Mouse (Mus musculus): ENCODE measurements around the gene Tcf3. TPM values are rescaled to one million over a fixed set of nuclear protein-coding genes. Genes with fewer than 3 reads are reported as not detected.
A peak's percentile ranks its signal among the peaks of the same experiment; 100 is the strongest.

The Tcf3 gene
- polyA plus RNA-seq (2016; fragmentation: Nextera tagmentation; extraction: Ambion mirVana): 251 and 258 TPM in 2 replicates

GRCm38 (mm10) chr10:80433513-80434232, at the start of gene Tcf3:
Tcf3 (minus strand) TSS chr10:80433647.
- Histone ChIP-seq H3K27me3 (peaks cover 5% of the 10 kb centered on the region; the same call in 1 of the 2 replicates), H3K27ac (peak within 1 kb of the TSS; percentile 94), H3K36me3 (peaks cover 25% of the 10 kb centered on the region), H3K4me2 (replicated peaks) (peak within 1 kb of the TSS; percentile 94), H3K9ac (peak within 1 kb of the TSS; percentile 100), H3K4me1 (peaks cover 8% of the 10 kb centered on the region), H3K9me3 (no peaks in the 10 kb centered on the region), H3K4me3 (peak within 1 kb of the TSS; percentile 94)
- WGBS: under 1% methylated on average over 59 of the region's 61 CpGs
- ATAC-seq (ENCODE audit: insufficient number of reproducible peaks, insufficient read depth, low FRiP score, low TSS enrichment): peak; percentile 91

- Histone ChIP-seq H3K36me3 (no peaks in the 10 kb centered on the region), H3K4me2 (replicated peaks) (no peak overlapping the region), H3K9ac (0 out of 2 replicates have a peak overlapping the region, but pooled peaks have one; percentile 15), H3K4me3 (no peak overlapping the region), H3K27me3 (peaks cover 69% of the 10 kb centered on the region), H3K4me1 (no peaks in the 10 kb centered on the region), H3K9me3 (no peaks in the 10 kb centered on the region), H3K27ac (no peak overlapping the region)
- ATAC-seq (ENCODE audit: insufficient number of reproducible peaks, insufficient read depth, low FRiP score, low TSS enrichment): no peak
- WGBS: 19% methylated on average over 5 of the region's 5 CpGs
These were observed 47.6 kb upstream of the Tcf3 start for GRCm38 (mm10) chr10:80481002-80481401.

GRCm38 (mm10) chr10:80478531-80478930, 45.1 kb upstream of the Tcf3 start:
- Histone ChIP-seq H3K4me3 (no peak overlapping the region), H3K27me3 (peaks cover 44% of the 10 kb centered on the region), H3K9me3 (no peaks in the 10 kb centered on the region), H3K9ac (no peak overlapping the region), H3K36me3 (no peaks in the 10 kb centered on the region), H3K27ac (no peak overlapping the region), H3K4me2 (replicated peaks) (no peak overlapping the region), H3K4me1 (peaks cover 6% of the 10 kb centered on the region; the same call in 1 of the 2 replicates)
- ATAC-seq (ENCODE audit: insufficient number of reproducible peaks, insufficient read depth, low FRiP score, low TSS enrichment): no peak
- WGBS: 74% methylated on average over 5 of the region's 5 CpGs

- peaks cover 6% of the 10 kb centered on the region; the same call in 1 of the 2 replicates for H3K4me1 ChIP-seq
- no peaks in the 10 kb centered on the region for H3K36me3 ChIP-seq
- peak; percentile 77 for ATAC-seq (ENCODE audit: insufficient number of reproducible peaks, insufficient read depth, low FRiP score, low TSS enrichment)
- H3K27ac ChIP-seq: peak overlapping the region; percentile 52; the same call in 1 of the 2 replicates
- H3K27me3 ChIP-seq: peaks cover 45% of the 10 kb centered on the region
- H3K9ac ChIP-seq: peak overlapping the region; percentile 51
- peak overlapping the region; percentile 56 for H3K4me3 ChIP-seq
- peak overlapping the region; percentile 68 for H3K4me2 ChIP-seq (replicated peaks)
- H3K9me3 ChIP-seq: no peaks in the 10 kb centered on the region
- WGBS: under 1% methylated on average over 58 of the region's 58 CpGs
These were observed 42.0 kb upstream of the Tcf3 start for GRCm38 (mm10) chr10:80475290-80475959.

- no peaks in the 10 kb centered on the region for H3K36me3 ChIP-seq
- no peaks in the 10 kb centered on the region for H3K9me3 ChIP-seq
- no peak overlapping the region for H3K4me3 ChIP-seq
- no peak overlapping the region for H3K9ac ChIP-seq
- 0 out of 2 replicates have a peak overlapping the region, but pooled peaks have one; percentile 27 for H3K4me2 ChIP-seq (replicated peaks)
- 52% methylated on average over 5 of the region's 5 CpGs for WGBS
- H3K4me1 ChIP-seq: no peaks in the 10 kb centered on the region
- H3K27me3 ChIP-seq: peaks cover 20% of the 10 kb centered on the region
- no peak for ATAC-seq (ENCODE audit: insufficient number of reproducible peaks, insufficient read depth, low FRiP score, low TSS enrichment)
- H3K27ac ChIP-seq: no peak overlapping the region
These were observed 31.6 kb upstream of the Tcf3 start for GRCm38 (mm10) chr10:80465066-80465465.

- Histone ChIP-seq H3K4me2 (replicated peaks) (peak overlapping the region; percentile 27), H3K9me3 (no peaks in the 10 kb centered on the region), H3K9ac (0 out of 2 replicates have a peak overlapping the region, but pooled peaks have one; percentile 17), H3K27me3 (peaks cover 16% of the 10 kb centered on the region), H3K36me3 (no peaks in the 10 kb centered on the region), H3K4me1 (no peaks in the 10 kb centered on the region), H3K27ac (no peak overlapping the region), H3K4me3 (0 out of 2 replicates have a peak overlapping the region, but pooled peaks have one; percentile 5)
- no peak for ATAC-seq (ENCODE audit: insufficient number of reproducible peaks, insufficient read depth, low FRiP score, low TSS enrichment)
- 4% methylated on average over 18 of the region's 19 CpGs for WGBS
These were observed 31.1 kb upstream of the Tcf3 start for GRCm38 (mm10) chr10:80464381-80465035.

GRCm38 (mm10) chr10:80461346-80461745, 27.9 kb upstream of the Tcf3 start:
- H3K9ac ChIP-seq: no peak overlapping the region
- H3K4me2 ChIP-seq (replicated peaks): no peak overlapping the region
- H3K27me3 ChIP-seq: peaks cover 16% of the 10 kb centered on the region
- no peak for ATAC-seq (ENCODE audit: insufficient number of reproducible peaks, insufficient read depth, low FRiP score, low TSS enrichment)
- no peaks in the 10 kb centered on the region for H3K4me1 ChIP-seq
- no peaks in the 10 kb centered on the region for H3K9me3 ChIP-seq
- H3K4me3 ChIP-seq: no peak overlapping the region
- WGBS: 70% methylated on average over 7 of the region's 7 CpGs
- no peak overlapping the region for H3K27ac ChIP-seq
- H3K36me3 ChIP-seq: no peaks in the 10 kb centered on the region

GRCm38 (mm10) chr10:80460324-80460723, 26.9 kb upstream of the Tcf3 start:
- no peaks in the 10 kb centered on the region for H3K9me3 ChIP-seq
- WGBS: 68% methylated on average over 4 of the region's 4 CpGs
- H3K4me2 ChIP-seq (replicated peaks): no peak overlapping the region
- no peak overlapping the region for H3K27ac ChIP-seq
- peaks cover 14% of the 10 kb centered on the region for H3K27me3 ChIP-seq
- no peaks in the 10 kb centered on the region for H3K4me1 ChIP-seq
- H3K9ac ChIP-seq: no peak overlapping the region
- no peak overlapping the region for H3K4me3 ChIP-seq
- no peak for ATAC-seq (ENCODE audit: insufficient number of reproducible peaks, insufficient read depth, low FRiP score, low TSS enrichment)
- no peaks in the 10 kb centered on the region for H3K36me3 ChIP-seq

GRCm38 (mm10) chr10:80459671-80460070, 26.2 kb upstream of the Tcf3 start:
- Histone ChIP-seq H3K27me3 (peaks cover 10% of the 10 kb centered on the region; the same call in 1 of the 2 replicates), H3K36me3 (no peaks in the 10 kb centered on the region), H3K4me1 (no peaks in the 10 kb centered on the region), H3K9me3 (no peaks in the 10 kb centered on the region), H3K4me2 (replicated peaks) (no peak overlapping the region), H3K4me3 (no peak overlapping the region), H3K27ac (no peak overlapping the region), H3K9ac (no peak overlapping the region)
- ATAC-seq (ENCODE audit: insufficient number of reproducible peaks, insufficient read depth, low FRiP score, low TSS enrichment): no peak
- WGBS: 85% methylated on average over 11 of the region's 11 CpGs

GRCm38 (mm10) chr10:80459236-80459635, 25.8 kb upstream of the Tcf3 start:
- Histone ChIP-seq H3K9ac (no peak overlapping the region), H3K4me3 (no peak overlapping the region), H3K27me3 (peaks cover 6% of the 10 kb centered on the region; the same call in 1 of the 2 replicates), H3K4me2 (replicated peaks) (no peak overlapping the region), H3K9me3 (no peaks in the 10 kb centered on the region), H3K4me1 (no peaks in the 10 kb centered on the region), H3K27ac (no peak overlapping the region), H3K36me3 (no peaks in the 10 kb centered on the region)
- no peak for ATAC-seq (ENCODE audit: insufficient number of reproducible peaks, insufficient read depth, low FRiP score, low TSS enrichment)
- WGBS: 88% methylated on average over 10 of the region's 10 CpGs

GRCm38 (mm10) chr10:80455697-80456096, 22.2 kb upstream of the Tcf3 start:
- no peak overlapping the region for H3K4me3 ChIP-seq
- 82% methylated on average over 5 of the region's 5 CpGs for WGBS
- H3K27me3 ChIP-seq: peaks cover 7% of the 10 kb centered on the region; the same call in 1 of the 2 replicates

More at GRCm38 (mm10) chr10:80455697-80456096, 22.2 kb upstream of the Tcf3 start:
- Histone ChIP-seq H3K9ac (no peak overlapping the region), H3K9me3 (no peaks in the 10 kb centered on the region), H3K27ac (no peak overlapping the region), H3K4me1 (no peaks in the 10 kb centered on the region), H3K4me2 (replicated peaks) (no peak overlapping the region), H3K36me3 (no peaks in the 10 kb centered on the region)
- ATAC-seq (ENCODE audit: insufficient number of reproducible peaks, insufficient read depth, low FRiP score, low TSS enrichment): no peak
